Mouse (Mus musculus): ENCODE results near the gene Pdcd1.
A peak's percentile ranks its signal among the peaks of the same experiment; 100 is the strongest.
"Not testable (repeated sequence)": the region's sequence is repeated elsewhere in the genome, so short reads cannot be mapped to it uniquely, and the experiment has no call there.

Pdcd1 gene

DNA sequence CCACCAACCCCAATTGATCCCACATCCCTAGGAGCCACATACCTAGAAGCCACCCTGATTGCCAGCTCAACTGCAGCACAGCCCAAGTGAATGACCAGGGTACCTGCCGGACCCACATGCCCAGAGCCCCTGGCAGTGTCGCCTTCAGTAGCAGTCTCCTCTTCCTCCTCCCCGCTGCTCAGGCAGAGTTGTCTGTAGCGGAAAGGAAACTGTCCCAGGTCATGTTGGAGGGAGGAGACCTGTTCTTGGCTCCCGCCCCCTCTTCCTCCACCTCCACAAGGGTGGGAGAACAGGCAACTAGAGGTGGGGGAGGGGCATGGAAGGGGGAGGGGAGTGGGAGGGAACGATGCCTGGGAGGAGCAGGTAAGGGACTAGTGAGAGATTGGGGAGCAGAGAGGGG lies at the start of gene Pdcd1:
Pdcd1 (minus strand) TSS at position 181 of the 400 bp plus-strand sequence.
- no peak for DNase-seq (ENCODE audit: low read depth, low spot score)

DNA sequence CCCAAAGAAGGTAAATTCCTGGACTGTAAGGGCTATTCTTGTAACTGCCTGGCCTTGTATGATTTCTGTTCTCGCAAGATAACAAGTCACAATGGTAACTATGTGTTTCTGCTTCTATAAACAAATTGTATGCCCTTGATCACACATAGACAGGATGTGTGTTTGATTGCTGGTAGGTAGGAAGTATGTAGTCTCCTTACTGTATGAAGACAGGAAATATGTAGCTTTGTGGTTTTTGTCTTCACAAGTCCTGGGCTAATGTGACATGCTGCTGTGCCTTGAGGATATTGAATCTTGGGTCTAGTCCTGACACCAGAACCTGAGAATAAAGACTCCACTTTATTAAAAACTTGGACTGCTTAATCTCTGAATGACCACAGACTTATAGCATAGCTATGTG lies 39.4 kb upstream of the Pdcd1 start:
- DNase-seq (ENCODE audit: low read depth, low spot score), result no peak

DNA sequence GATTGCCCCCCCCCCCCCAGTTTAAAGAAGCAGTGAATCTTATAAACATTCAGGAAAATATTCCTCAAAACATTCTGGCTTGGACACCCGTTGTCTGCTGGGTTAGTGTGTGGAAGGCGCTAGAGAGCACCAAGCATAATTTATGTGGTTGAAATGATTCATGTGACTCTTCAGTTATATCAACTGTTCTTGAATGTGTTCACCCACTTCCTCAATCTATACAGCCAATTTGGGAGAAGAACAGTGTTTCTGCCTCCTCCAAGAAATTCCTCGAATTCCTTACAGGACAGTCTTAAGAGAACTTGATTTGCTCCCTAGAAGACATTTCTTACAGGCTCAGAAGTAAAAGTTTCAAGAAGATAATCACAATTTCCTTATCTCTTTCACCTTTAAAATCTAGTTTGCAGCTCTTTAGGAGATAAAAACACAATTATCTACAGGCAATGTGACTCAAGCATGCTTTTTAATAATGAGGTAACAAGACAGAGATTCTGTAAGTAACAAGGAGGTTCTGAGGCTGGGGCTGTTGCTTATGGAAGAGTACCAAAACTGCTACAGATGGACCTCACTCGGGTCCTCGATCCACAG lies 34.1 kb upstream of the Pdcd1 start:
- no peak for DNase-seq (ENCODE audit: low read depth, low spot score)

DNA sequence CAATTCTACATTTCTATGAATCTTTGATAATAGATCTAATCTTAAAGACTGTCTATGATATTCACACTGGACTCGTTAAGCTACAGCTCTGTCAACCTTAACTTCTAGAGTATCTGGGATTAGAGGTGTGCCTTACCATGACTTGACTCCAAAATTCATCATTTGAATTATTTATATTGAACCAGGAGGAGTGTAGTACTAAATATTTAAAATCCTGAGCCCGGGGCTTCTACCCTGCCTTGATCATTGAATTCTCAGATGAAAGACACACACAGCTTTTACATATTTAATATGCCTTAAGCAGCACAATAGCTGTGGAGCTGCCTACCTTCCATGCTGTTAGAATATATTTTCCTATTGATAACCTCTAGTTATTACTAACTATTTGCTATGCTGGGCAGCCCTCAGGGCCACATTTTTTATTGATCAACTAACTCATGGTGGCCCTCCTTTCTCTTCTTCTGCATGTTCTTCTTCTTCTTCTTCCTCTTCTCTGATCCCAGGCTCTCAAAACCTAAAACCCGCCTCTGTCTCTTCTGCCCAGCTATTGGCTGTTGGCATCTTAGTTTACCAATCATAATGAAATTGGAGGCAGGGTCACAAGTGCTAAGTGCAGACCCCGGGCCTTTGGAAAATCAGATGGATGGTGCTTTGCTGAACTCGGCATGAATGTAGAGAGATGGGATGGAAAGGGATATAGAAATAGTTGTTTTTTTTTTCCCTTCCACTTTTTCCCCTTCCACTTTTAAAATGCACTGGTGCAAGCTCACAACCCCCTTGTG lies 33.2 kb upstream of the Pdcd1 start:
- no peak for DNase-seq (ENCODE audit: low read depth, low spot score)

DNA sequence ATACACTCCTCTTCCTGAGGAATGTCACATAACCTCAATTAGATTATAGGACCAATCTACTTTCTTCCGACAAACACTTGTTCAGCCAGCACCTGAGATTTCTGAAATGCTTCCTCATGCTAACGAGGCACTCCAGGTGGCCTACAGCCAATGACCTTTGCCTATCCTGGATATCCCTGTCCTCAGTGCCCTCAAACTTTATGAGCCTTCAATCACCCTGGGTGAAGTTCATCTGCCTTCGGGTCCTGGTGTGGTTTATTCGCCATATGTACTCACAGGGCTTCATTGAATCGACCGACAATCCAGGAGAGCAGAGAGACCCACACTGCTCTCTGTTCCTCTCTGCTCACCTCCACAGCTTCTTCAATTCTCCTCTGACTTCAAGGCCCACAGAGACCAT lies 29.4 kb upstream of the Pdcd1 start:
- no peak for DNase-seq (ENCODE audit: low read depth, low spot score)

DNA sequence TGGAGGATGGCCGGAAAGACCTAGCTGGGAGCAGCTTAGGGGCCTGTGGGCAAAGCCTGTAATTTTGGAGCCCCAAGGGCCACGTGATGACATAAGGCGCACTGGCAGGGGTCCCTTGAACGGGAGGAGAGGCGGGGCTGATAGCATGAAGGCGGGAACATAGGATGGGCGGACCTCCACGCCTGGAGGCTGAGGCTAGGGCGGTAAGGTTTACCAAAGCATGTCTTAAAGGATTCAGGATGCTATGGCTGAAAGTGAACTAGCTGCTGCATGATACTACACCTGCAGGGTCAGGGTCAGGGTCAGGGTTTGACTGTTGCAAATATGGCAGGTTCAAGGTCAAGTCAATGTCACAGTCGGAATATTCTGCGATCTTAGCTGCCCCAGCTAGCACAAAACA lies 28.8 kb upstream of the Pdcd1 start:
- no peak for DNase-seq (ENCODE audit: low read depth, low spot score)

DNA sequence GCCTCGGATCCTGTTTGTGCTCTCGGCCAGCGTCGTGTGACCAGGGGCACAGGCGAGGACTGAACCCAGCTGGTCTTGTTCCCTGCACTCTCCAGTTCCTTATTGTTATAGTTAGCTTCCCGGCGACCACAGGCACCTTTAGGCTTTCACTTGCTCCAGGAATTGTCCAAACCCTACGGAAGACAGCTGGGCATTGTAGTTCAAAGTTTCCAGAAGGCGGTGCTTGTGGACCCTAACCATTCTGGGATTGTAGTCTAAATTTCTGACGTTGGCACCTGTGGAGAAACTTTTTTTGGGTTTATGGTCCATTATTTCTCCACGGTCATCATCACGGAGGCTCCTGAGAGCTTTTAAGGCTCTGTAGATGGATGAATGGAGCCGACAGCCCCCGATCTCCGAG lies 28.4 kb upstream of the Pdcd1 start:
- no peak for DNase-seq (ENCODE audit: low read depth, low spot score)

DNA sequence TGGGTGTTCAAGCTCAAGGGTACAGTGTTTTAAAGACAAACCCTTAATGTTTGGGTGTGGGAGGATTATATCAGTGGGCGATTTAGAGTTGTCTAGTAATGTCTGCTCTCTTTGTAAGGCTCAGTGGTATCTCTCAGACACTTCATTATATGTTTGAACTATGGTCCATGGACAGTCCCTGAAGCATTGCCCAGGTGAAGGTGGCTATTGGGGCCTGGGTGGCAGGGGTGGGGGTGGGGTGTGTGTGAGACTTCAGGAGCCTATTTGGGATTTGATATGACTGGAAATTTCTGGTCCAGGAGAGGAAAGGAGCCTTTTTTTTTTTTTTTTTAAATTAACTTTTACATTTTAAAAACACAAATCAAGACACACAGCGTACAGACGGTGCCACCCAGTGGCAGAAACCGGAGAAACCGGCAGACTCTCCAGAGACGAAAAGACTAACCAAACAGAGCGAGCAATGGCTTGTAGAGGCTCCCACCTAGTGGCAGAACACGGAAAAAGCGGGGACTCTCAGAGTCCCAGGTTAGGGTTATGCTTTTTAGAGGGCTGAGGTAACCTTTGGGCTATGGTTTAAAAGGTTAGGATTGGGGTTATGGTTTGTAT lies 26.6 kb upstream of the Pdcd1 start:
- DNase-seq (ENCODE audit: low read depth, low spot score), result peak; percentile 88

DNA sequence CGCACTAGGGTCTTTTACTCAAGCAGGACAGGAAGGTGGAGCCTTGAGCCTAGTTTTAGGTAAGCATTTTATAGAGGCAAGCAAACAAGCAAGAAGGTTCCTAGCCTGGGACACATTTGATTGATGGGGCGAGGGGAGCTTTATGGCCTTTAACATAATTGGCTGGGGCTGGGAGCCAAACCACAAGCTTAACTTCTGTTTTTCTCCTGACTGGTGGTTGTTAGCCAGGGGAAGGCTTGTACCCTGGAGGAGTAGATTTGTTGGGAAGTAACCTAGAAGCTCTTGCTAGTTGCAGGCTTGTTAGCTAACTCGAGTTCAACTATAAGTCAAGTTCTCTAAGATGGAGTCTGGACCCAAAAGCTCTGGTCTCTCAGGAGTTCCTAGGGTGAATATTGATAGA lies 26.0 kb upstream of the Pdcd1 start:
- DNase-seq (ENCODE audit: low read depth, low spot score), result peak; percentile 46

DNA sequence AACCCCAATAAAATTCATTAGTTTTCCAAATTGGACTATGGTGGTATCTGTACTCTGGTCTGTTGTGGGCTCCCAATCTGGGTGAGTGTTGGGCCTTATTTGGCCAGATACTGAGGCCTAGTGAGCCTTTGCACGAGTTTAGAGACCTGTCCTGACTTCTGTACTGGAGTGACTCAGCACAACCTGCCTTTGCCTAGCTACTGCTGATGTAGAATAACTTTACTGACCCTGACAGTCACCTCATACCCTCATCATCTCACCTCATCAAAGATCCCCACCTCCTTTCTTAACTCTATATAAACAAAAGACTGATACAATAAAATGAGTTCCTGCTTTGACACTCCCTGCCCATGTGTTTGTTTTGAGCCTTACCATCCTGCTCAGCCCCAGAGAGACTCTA lies 24.3 kb upstream of the Pdcd1 start:
- DNase-seq (ENCODE audit: low read depth, low spot score), result no peak

DNA sequence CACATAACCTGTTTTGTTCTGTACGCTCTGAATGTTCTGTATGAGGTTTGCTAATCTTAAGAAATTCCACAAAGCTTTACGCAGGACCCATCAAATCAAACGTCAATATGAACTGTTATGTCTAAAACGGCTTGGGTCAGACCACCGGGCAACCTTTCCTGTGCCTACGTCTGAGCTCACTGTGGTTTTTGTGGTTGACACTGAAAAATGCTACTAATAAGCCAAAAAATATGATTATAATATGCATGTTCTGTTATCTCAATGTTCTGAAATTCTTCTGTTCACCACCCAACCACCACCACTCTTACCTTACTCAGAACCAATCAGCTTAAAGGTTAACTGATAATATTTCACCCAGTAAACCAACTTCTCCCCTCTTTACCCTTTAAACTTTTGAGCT lies 22.4 kb upstream of the Pdcd1 start:
- no peak for DNase-seq (ENCODE audit: low read depth, low spot score)

DNA sequence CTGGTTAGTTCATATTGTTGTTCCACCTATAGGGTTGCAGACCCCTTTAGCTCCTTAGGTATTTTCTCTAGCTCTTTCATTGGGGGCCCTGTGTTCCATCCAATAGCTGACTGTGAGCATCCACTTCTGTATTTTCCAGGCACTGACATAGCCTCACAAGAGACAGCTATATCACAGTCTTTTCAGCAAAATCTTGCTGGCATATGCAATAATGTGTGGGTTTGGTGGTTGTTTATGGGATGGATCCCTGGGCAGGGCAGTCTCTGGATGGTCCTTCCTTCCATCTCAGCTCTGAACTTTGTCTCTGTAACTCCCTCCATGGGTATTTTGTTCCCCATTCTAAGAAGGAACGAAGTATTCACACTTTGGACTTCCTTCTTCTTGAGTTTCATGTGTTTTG lies 5.9 kb upstream of the Pdcd1 start:
- not testable (repeated sequence) for DNase-seq (ENCODE audit: low read depth, low spot score)

DNA sequence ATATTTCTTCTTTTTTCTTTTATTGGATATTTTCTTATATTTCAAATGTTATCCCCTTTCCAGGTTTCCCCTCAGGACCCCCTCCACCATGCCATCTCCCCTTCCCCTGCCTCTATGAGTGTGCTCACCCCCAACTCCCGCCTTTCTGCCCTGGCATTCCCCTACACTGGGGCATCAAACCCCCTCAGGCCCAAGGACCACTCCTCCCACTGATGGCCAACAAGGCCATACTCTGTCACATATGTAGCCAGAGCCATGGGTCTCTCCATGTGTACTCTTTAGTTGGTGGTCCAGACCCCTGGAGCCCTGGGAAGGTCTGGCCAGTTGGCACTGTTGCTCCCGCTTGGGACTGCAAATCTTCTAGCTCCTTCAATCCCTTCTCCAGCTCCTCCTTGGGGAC lies 5.0 kb upstream of the Pdcd1 start:
- DNase-seq (ENCODE audit: low read depth, low spot score), result no peak

DNA sequence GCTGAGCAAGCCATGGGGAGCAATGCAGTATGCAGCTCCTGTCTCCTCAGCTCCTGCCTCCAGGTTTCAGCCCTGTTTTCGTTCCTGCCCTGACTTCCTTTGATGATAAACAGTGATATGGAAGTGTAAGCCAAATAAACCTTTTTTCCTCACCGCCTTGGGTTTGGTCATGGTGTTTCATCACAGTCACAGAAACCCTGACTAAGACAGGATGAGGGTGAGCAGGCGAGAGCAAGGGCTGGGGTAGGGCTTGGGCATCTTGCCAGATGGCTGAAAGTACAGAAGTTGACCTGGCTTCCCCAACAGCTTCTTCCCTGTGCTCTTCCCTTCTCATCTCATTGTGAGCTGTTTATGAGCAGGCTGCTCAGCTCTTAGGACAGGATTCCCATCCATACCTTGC lies 3.6 kb upstream of the Pdcd1 start:
- DNase-seq (ENCODE audit: low read depth, low spot score), result no peak

DNA sequence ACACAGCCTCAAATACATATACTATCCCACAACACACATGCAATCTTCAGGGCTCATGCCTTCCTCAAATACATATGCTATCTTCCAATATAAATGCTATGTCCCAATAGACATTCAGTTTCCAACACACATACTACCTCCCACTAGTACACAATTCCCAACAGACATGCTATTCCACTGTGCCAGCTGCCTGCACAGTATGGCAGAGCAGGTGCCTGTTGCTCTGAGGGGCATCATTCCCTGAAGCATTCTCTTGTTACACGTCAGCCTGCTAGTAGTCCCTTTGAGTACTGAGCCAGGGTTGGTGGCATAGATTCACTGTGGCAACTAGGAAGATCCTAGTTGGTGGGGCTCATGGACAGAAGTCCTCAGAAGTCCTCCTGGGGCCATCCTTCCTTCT lies 2.1 kb upstream of the Pdcd1 start:
- DNase-seq (ENCODE audit: low read depth, low spot score), result no peak

DNA sequence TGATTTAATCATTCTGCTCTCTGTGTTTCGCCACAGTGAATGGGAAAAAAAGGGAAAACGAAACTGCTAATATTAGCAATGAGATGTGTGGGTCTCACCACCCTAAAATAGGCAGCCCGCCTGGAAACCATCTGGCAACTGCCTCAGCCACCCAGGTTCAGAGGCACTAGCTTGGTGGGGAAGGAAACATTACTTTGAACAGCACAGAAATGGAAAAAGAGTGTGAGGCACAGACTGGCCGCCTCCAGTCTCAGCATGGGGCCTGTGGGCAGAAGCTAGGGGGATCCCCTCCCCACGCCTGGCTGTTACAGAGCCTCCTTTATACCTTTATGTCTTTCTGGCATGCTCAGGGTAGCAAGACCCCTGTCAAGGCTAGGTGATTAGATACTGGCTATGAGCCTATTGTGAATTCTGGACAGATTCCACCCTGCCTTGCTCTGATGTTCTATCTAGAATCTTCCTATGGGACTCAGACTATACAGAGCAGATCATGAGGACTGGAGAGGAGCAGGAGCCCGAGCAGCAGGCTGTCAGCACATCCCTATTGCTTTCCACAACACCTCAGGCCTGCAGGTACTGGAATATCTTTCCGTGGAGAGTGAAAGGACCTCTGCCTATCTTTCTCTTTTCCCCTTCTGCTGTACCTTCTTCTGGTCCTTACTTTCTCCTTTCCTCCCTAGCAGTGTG lies 1.3 kb upstream of the Pdcd1 start:
- no peak for DNase-seq (ENCODE audit: low read depth, low spot score)

DNA sequence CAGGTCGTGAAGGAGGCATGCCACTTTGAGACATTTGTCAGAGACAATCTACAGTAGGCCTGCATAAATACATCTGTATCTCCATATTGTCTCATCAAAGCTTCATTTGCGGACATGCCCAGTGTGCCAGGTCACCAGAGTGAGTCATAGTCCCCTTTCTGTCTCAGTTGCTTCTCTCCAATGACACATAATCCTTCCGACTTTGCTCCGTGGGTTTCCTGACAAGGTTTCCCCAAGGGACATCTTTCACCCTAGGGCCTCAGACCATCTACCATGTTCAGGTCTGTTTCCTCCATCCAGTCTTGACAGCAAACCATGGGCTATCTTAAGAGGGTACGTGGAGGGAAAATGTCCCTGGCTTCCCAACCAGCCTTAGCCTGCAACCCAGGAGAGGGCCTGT lies 1.2 kb downstream of the Pdcd1 start:
- no peak for DNase-seq (ENCODE audit: low read depth, low spot score)

DNA sequence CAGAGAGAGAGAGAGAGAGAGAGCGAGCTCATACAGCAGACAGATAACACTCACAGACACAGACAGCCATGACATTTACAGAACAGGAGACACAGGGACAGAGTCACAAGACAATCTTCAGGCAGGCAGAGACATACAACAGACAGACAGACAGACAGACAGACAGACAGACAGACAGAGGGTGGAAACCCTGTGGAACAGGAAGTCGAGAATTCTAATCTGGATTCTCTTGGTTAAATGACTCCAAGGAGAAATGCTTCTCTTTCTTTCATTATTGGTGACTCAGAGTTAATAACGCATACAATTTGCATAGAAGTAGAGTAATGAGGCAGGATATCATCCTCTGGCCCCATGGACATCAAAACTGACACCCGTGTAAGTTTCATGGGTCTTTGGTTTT lies 5.8 kb downstream of the Pdcd1 start:
- DNase-seq (ENCODE audit: low read depth, low spot score), result no peak

DNA sequence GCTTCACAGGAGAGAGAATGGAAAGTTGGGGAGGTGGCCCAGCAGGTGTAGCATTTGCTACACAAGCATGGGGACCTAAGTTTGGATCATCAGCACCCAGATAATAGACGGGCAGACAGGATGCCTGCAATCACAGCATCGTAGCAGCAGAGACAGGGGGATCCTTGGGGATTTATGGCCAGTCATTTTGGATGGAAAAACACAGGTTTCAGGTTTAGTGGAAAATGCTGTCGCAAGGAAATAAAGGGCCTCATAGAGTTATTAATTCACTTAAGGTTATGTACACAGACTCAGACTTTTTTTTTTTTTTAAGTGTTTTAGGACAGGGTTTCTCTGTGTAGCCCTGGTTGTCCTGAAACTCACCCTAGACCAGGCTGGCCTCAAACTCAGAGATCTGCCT lies 6.8 kb downstream of the Pdcd1 start:
- no peak for DNase-seq (ENCODE audit: low read depth, low spot score)

DNA sequence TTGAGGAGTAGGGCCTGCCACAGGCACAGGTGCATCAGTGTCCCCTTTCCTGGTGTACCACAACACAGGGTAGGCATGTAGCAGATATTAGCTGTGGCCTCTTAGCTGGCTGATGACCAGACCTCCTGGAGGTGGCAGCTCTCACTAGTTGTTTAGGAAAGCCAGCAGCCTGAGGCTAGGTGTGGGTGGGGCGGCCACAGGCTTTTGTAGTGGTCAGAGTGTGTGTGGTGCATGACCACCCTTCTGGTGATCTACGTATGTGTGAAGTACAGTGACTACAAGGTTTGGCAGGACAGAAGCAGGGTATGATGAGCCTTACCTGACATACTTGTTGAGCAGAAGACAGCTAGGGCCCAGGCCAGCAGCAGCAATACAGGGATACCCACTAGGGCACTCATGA lies 12.0 kb downstream of the Pdcd1 start:
- DNase-seq (ENCODE audit: low read depth, low spot score), result no peak

DNA sequence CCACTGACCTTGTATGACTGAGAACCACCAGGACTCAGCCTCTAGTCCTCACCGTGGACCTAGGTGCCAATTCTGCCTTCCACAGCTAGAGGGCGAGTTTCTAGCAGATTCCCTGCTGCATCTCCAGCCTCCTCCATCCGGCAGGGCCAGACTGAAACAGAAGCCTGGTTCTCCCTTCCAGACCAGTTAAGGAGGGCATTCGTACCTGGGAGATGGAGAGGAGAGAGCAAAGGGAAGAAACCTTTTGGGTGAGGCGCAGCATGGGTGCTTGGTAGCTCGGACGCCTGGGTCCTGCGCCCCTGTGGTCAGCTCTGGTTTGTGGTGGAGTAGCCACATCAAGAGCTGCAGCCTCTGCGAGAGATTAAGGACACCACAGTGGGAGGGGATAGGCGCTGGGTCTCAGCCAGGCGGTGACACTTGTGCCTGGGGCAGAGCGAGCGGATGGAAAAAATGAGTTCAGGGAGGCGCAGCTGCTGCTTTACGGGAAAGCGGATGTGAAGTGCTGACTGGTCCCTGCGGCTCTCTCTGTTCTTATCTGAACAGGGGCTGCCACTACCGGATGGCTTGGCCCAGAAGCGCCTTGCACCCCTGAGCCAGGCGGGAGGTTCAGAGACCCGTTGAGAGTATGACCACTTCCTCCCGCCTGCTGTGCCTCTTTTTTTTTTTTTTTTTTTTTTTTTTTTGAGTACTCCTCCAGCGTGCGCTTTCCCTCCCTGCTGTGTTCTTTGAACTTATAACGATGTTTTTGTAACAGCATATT lies 17.2 kb downstream of the Pdcd1 start:
- DNase-seq (ENCODE audit: low read depth, low spot score), result peak; percentile 82

DNA sequence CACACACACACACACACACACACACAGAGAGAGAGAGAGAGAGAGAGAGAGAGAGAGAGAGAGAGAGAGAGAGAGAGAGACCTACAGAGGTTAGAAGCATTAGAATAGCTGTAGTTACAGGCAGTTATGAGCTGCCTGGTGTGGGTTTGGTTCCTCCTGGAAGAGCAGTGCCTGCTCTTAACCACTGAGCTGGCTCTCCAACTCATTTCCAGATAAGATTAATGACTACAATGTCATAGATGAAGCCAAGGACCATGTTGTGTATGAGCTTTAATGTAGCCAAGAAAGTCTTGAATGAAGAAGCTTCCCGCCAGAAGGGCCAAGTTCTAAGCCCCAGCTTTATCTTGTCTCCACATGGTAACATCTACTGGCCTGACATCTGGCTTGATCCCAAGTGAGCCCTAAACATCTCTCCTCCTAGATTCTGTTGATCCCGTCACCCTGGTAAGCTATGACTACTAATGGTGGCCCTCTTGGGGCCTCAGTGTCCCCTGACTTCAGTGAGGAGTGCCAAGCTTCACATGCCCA lies 19.2 kb downstream of the Pdcd1 start:
- no peak for DNase-seq (ENCODE audit: low read depth, low spot score)
